Mouse (Mus musculus) layer of hippocampus, adult 11-12 months (tissue): ENCODE data around the gene Anapc2.

Source experiments
- DNase-seq: peaks from one replicate; pipeline ENCODE4 v3.0.0; 2022; ENCODE audit warnings: low spot score

The Anapc2 gene

DNA sequence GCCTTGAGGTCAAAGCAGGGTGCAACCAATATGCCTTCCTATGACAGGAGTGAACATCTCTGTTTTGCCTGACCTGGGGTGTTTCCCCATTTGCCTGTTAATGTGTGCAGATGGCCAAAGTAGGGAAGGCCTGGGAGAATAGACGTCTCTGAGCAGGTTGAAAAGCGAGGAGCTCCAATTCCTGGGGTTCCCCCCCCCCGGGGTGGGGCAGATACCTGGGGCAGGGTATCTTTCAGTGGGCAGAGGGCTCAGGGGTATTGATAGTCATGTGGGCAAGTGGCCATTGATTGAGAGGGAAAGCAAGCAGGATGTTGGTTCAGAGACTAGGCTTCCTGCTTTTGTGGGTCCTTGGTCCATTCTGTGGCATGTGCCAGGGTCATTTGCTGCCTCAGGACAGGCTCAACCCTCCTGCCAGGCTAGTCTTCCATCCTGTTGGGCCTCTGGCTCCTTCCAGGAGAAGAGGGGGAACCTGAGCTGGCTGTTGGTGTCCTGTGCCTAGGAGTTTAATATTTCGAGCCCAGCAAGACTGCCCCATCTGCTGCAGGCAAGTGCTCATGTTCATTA, 4.5 kb upstream of the Anapc2 start:
- DNase-seq = no peak

DNA sequence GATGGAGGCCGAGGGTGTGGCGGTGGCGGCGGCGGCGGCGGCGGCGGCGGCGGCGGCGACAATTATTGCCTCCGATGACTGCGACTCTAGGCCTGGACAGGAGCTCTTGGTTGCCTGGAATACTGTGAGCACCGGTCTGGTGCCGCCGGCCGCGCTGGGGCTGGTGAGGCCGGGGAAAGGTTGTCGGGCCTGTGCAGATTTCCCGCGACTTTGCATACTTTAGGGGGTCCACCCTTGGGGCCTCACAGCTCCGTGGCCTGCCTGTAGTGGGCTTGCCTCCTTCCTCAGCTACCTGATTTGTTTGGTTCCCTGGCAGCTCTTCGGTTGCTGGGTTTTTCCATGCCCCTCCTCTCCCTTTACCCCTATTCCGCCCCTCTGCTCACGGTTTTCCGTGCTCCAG, 237 bp downstream of the Anapc2 start:
- no peak for DNase-seq

DNA sequence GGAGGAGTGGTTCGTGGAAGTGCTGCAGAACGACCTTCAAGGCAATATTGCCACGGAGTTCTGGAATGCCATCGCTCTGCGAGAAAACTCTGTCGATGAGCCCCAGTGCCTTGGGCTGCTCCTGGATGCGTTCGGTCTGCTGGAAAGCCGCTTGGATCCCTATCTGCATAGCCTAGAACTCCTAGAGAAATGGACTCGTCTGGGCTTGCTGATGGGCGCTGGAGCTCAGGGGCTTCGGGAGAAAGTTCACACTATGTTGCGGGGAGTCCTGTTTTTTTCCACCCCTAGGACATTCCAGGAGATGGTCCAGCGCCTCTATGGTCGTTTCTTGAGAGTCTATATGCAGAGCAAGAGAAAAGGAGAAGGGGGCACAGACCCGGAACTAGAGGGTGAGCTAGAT, 732 bp downstream of the Anapc2 start:
- no peak for DNase-seq

DNA sequence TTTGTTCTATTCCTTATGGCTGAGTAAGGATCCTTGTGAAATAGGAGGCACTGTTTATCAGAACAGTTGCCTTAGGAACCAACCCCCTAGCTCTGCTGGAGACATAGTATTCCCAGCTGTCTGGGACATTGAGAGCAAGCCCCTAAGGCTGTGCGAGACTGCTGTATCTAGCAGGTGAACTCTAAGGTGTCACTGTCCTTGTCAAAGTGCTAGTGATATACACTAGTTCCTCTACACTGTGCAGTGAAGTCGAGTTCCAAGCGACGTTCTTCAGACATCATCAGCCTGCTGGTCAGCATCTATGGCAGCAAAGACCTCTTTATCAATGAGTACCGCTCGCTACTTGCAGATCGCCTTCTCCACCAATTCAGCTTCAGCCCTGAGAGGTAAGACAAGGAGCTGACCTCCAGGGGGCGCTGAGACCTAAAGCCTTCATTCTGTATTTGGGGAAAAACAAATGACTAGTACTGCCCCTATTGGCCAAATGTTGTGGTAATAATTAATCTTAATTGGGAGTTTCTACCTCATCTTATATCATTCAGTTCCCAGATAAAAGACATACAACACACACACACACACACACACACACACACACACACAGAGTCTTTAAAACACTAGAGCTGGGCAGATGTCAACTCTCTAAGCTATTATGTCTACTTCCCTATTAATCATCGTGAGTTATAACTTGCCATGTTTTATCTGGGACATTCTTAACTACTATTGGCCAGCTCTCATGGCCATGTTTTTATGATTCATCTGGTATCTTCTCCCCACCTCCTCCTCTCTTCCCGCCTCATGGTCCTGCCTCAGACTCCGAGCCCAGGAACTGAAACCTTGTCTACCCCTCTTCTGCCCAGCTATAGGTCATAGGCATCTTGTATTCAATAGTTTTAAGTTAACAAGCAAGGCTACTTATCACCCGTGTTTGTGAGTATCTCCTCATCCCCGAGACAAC, 6.9 kb downstream of the Anapc2 start:
- peak; percentile 90 for DNase-seq

DNA sequence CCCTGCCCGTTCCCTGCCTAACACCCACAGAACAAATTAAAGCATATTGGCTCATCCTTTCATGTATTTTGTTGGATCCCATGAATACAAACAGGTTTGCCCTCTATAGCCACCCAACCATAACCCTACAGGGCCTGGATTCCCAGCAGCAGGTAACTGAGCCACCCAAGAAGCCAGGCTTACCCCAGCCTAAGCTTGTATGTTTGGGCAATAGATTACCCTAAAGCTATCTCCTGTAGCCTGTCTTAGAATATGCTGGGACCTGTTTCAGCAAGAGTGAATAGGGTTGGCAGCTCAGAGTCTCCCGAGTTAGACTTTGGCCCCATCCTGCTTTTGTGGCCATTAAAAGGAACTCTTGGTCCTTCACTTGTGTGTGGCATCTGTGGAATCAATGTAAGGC, 13.3 kb downstream of the Anapc2 start:
- no peak for DNase-seq

DNA sequence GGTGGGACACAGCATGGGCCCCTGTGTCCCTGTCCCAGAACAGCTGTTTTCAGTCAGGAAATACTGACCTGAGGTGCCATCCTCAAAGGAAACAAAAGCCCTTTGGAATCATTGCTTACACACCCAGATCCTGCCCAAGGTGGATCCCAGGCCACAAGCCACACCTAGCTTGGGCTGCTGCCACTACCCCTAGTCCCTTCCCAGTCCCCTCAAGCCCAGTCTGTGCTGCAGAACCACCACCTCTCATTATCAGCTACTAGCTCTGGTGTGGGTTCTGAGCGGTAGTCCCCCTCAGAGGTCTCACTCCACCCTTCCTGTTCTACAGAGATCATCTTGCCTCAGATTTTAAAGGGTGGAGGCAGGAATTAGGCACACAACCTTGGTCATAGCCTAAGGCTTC, 14.0 kb downstream of the Anapc2 start:
- DNase-seq = no peak

DNA sequence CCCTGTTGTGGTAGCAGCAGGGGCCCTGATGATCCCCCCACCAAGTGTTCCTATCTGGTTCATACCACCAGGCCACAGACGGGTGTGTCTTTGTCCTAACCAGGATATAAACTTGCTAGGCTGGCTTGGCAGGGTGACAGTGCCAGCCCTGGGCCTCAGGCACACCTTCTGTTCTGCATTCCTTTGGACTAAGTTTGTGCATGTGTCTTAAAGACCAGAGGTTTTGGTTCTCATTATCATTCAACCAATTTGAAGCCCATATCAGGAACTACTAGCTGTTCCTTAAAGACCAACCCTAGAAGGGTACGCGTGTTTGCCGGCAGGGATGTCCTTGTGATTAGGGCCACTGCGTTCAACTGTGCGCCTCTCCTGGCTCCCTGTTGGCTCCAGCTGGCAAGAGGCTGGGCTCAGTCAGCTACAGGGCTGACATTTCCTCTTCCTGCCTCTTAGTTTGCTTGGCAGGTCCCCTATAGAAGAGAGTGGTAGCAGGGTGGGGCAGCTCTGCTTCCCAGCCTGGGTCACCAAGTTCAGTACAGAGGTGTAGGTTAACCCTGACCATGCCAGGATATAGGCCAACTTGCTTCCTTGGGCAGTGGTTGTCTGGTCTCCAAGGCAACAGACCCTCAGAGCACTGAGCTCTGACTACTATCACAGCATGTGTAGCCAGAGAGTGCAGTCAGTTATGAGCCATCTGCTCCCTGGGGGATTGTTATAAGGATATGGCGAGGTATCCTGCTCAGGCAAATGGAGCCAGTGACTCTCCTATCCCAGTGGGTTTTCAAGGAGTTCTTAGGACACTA, 14.8 kb downstream of the Anapc2 start:
- DNase-seq = no peak

DNA sequence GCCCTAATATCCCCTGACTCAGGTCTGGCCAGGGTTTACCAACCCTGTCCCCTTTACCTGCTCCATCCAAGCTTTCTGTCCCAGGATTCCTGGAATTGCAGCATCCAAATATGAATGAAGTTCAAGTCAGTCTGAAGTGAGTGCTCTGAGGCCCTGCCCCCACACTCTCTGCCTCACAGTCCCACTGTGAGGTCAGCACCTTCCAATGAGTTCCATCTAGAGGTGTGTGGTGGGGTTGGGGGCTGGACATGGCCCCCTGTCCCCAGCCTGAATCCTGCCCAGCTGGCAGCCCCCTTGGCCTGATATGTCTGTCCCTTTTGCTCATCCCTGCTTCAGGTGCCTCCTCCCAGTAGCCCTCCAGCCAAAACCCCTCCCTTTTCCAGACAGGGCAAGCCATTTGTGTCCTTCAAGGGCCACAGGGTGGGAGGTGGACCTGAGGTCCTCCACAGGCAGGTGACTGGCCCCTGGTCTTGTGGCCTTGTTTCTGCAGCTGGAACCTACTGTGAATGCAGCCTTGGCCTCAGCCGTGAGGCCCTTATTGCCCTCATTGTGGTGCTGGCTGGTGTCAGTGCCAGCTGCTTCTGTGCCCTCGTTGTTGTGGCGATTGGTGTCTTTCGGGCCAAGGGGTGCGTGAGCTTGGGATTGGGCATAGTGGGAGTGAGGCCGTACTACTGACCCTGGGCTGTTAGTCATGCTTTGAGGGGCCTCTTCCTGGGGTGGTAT, 15.8 kb downstream of the Anapc2 start, which contains the start of gene Tmem210:
Tmem210 (plus strand) TSS at position 219 of the 723 bp plus-strand sequence.
- no peak for DNase-seq

DNA sequence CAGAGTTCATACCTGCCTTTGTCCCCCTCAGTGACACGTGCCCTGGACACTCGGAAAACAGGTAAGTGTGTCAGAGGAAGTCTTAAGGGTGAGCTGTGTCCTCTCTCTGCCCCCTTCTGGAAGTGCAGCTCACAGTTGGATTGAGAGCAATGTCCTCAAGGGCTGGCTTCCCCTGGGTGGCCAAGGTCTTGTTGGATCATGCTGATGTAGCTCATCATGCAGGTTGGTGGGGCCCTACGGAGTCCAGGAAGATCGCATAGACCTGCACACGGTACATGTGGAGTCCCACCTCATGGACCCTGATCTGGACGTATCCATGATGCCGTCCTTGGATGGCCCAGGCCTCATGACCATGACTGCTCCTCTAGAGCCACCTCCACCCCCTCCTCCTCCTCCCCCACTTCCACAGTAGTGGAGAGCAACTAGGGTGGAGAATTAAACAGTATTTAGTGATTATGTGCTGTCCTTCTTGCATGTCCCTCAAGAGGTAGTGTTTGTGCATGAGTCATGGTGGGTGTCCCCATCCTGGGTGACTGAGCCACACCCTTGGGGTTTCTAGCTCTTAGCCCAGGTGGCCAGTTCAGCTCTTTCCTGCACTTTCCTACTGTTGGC, 16.6 kb downstream of the Anapc2 start:
- DNase-seq = no peak

DNA sequence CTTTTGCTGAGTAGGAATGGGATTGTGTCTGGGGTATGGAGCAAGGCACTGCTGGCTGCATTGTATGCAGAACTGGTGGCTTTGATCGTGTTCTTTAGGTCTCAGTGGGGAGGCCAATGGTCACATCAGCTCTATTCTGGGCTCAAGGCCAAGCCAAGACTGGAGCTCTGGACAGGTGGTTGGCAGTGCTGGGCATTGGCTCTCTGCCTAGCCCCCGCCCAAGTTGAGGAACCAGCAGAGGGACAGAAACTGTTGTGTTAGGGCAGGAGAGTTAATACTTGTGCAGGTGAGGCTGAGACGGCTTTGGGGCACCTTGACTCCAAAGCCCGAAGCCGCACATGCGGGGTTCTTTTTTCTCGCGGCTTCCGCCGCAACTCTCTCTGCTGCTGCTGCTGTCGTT, 17.4 kb downstream of the Anapc2 start, which contains the start of gene Lrrc26:
Lrrc26 (plus strand) TSS at position 265 of the 400 bp plus-strand sequence.
- DNase-seq = peak; percentile 46

DNA sequence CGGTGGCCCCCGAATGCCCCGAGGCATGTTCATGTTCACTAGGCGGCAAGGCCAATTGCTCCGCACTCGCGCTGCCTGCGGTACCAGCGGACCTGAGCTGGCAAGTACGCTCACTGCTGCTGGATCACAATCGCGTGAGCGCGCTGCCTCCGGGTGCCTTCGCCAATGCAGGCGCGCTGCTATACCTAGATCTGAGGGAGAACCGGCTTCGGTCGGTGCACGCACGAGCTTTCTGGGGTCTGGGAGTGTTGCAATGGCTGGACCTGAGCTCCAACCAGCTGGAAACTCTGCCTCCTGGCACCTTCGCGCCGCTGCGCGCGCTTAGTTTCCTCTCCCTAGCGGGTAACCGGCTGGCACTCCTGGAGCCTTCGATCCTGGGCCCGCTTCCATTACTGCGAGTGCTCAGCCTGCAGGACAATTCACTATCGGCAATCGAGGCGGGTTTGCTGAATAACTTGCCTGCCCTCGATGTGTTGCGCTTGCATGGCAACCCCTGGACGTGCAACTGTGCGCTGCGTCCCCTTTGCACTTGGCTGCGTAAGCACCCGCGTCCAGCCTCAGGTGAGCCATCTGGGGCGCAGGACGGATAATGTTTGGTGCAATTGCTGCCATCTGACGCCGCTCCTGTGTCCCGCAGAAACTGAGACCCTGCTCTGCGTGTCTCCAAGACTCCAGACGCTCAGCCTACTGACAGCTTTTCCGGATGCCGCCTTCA, 18.0 kb downstream of the Anapc2 start:
- DNase-seq = peak; percentile 64

DNA sequence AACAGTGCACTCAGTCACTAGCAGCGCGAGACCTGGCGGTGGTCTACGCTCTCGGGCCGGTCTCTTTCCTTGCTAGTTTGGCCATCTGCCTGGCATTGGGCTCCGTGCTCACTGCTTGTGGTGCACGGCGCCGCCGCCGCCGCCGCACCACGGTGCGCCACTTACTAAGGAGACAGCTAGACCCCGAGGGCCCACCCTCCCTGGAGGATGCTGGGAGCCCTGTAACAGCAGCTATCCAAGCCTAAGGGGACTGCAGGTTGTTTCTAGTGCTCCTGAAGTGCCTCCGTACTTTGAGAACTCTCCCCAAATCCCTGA, 18.5 kb downstream of the Anapc2 start:
- DNase-seq = peak; percentile 60

DNA sequence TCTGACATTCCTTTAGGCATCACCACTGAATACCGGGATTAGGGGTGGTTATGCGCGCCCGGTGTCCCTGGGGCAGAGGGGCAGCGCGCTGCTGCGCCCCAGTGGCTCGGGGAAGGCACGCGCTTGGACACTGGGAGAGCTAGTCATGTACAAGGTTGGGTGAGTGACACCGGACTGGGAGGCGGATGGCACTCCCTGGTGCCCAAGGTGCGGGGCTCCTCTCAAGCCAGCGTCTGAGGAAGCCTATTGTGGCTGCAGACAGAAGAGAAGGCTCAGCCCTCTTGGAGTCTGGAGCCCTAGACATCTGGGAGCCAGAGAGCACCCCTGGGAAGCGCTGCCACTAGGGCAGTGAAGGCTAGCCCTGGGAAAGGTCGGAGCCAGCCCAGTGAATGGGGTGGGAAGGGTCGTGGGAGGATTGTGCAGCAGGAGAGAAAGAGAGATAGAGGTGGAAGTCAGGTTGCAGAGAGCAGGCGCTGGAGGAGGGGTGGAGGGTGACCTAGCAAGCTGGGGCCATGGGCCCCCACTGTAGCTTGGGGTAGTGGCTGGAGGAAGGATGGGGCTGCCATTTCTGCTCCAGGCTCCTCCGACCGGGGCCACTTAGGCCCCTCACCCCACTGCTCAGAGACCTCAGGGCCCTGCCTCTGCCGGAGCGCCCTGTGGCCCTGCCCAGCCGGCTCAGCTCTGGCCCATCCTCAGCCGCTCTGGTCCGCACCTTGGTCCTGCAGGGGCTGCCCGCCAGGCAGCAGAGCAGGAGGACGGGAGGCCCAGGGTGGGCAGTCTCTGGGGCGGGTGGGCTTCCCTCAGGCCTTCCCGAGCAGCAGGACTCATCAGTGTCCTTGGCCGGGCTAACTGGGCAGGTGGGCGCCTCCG, 19.1 kb downstream of the Anapc2 start:
- no peak for DNase-seq

DNA sequence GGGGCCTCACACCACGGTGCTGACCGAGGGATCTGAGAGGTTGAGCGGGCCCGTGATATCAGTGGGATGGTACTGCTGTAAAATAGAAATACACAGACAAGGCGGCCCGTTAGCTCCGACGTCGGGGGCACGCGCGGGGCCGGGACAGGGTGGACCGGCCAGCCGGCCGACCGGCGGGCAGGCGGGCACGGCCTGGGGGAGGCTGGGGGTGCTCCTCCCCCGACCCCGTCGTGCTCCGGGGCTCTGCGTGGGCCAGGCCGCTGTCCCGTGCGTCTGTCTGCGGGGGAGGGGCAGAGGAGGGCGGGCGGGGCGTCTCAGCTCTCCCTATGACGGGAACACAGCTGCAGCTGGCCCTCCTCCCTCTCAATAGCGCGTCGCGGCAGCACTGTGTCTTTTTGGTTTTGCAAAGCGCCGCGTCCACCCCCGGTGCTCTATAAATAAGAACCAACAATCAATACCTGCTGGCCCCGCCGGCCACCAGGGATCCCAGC, 19.8 kb downstream of the Anapc2 start:
- peak; percentile 57 for DNase-seq

DNA sequence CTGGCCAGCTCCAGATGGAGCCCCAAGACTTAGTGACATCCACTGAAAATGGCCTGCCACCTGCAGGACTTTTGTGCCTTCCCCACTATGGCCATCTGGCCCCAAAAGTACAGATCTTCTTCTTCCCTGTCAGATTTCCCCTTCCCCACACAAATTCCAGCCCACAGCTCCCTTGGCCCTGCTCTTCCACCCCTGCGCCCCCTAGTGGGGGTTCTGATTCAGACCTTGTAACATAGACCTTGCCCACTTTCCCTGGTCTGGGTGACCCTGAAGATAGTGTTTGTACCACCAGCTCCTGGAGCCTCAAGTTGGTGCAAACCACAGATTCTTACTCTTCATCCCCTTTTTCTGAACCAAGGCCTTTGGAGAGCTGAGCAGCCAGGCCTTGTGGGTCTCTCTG, 20.6 kb downstream of the Anapc2 start:
- peak; percentile 76 for DNase-seq

DNA sequence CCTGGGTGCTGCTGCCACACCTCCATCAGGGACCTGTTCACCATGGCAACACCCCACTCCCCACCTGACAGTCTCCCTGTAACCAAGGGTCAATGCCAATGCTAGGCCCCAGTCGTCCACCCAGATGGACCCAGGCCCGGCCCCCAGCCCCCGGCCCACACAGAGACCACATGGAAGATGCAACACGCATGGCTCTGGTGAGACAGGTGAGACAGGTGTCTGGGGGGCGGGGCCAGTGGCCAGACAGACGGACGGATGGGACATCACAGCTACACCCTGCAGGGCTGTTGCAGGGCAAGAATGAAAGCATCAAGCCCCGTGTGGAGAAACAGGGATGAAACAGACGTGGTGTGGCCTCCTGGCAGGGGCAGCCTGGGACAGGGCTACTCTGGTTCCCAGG, 21.4 kb downstream of the Anapc2 start:
- no peak for DNase-seq

DNA sequence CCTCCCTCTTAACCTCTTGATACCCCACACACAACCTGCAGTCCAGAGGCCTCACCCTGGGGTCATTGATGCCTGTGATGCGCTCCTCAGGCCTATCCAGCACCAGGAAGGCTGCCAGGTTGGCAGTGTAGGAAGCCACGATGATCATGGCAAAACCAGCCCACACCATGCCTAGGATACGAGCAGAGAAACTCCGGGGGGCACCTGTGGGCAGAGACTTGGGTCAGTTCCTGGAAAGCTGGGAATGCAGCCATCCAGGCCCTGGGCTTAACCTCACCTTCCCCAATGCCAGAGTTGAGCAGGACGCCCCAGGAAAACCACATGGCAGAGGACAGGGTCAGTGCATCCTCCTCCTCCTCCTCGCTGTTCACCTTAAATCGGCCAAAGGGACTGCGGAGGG, 24.8 kb downstream of the Anapc2 start:
- no peak for DNase-seq

DNA sequence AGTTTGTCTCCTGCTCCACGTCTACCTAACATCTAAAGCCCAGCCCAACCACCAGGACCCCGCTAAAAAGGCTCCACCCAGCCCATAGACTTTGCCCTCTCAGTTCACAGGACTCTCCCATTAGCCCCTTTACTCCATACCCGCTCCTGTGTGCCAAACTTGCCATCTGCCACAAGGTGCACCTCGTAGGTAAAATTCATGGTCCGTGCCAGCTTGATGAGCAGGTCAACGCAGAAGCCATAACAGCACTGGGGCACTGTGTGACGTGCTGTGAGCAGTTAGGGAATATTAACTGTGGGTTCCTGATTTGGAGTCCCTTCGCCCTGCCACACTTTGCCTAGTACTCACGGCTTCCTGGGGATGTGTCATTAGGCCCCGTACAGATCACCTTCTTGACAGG, 25.8 kb downstream of the Anapc2 start:
- DNase-seq = no peak

DNA sequence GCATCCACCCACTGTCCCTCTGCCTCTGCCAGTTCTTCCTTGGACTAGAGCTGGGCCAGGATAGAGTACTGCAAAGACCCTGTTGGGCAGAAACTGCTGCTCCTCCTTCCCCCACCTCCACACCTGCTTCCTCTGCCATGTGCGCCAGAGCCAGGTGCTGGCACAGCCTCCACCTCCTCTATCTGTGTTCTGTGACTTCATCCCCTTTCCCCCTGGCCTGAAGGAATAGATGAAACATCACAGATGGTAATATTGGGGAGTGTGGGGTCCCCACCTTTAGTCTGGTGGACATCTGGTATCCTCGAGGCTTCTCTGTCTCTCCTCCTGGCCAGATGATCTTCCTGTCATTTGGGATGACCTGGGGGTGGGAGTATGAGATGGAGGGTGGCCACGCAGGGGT, 31.2 kb downstream of the Anapc2 start:
- no peak for DNase-seq
